Comparison of ENCODE assay signal across 20 mouse cellular contexts in the genomic region with DNA sequence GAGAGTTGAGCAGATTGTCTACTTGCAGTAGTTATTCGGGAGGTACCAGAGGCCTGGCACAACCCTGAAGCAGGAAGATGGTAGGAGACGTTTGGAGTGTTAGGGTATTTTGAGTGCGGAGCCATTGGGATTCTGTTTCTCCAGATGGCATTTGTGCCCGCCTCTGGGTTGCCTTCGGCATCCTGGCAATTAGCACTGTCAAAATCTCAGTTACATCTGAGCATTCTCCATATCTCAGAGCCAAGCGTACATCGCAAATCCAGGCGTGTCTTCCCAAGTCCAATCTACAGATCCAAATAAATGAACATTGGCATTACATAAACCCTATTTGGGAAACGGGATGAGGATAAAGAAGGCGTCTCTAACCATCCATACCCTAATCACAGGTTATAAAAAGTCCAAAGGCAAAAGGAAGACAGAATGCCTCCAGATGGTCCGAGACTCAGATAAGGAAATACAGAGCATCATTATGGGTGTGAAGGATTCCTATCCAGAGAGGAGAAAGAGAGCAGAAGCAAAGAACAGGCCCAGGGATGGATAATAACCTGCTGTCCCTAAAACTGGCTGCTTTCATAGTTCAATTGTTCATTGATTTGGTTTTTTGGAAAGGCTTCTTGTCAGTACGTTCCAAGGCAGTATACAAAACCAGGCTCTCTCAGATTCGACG. TPM values are rescaled to one million over a fixed set of nuclear protein-coding genes. Genes with fewer than 3 reads are reported as not detected.
DNase-seq lines count a peak whose midpoint lies in the region; ATAC-seq and TF ChIP-seq lines count a peak whose summit lies in the region.
"Had no signal": no experiment of that assay in that cellular context is flagged by ENCODE, and none has a peak within 500 bp of the region (broad histone marks: within the 10 kb centered on the region; RNA-seq: fewer than 3 reads in every experiment).

No protein-coding gene starts in this region.

- no peaks in the 10 kb centered on the region for H3K4me1 ChIP-seq in stomach, postnatal 0 days (replicated peaks; ENCODE audit: control insufficient read depth, insufficient read depth)
- H3K4me1 ChIP-seq: heart, embryonic 12.5 days; hindbrain, embryonic 15.5 days; limb, embryonic 10.5 days; neural tube, embryonic 15.5 days had no signal

- 91% methylated on average over 14 of the region's 14 CpGs for WGBS in stomach, postnatal 0 days

- H3K9me3 ChIP-seq in stomach, postnatal 0 days (ENCODE audit: control insufficient read depth, low read length): no peaks in the 10 kb centered on the region
- H3K9me3 ChIP-seq: heart, embryonic 12.5 days; hindbrain, embryonic 15.5 days; limb, embryonic 10.5 days; neural tube, embryonic 15.5 days had no signal

- DNase-seq in frontal cortex, postnatal 25 days (ENCODE audit: low spot score in 2 of 2): no peak
- DNase-seq in right cerebral cortex, adult 18-20 months: peak; percentile 50
- no peak for DNase-seq in right cerebral cortex, postnatal 4 days
- peak; percentile 52 to 70 for DNase-seq in left cerebral cortex, adult 9 months (ENCODE audit: low spot score in 2 of 2)
- peak; percentile 73 for DNase-seq in telencephalon, adult 2 months (ENCODE audit: low read depth, low spot score)
- no peak for DNase-seq in kidney, adult 11 months
- no peak for DNase-seq in stomach, postnatal 0 days (ENCODE audit: low spot score)
- DNase-seq: adrenal gland, postnatal 14 days; cerebellum, postnatal 10 days; kidney, adult 2 months; kidney, postnatal 14 days; lung, adult 2 months; lung, postnatal 36 days; thymus, postnatal 14 days had no signal

- H3K4me3 ChIP-seq in stomach, postnatal 0 days (ENCODE audit: low read depth, low read length): no peak overlapping the region
- H3K4me3 ChIP-seq: heart, embryonic 12.5 days; hindbrain, embryonic 15.5 days; limb, embryonic 10.5 days; neural tube, embryonic 15.5 days had no signal

- no peaks in the 10 kb centered on the region for H3K27me3 ChIP-seq in stomach, postnatal 0 days (ENCODE audit: control insufficient read depth, insufficient read depth, low read length)
- H3K27me3 ChIP-seq: heart, embryonic 12.5 days; hindbrain, embryonic 15.5 days had no signal

- no peak overlapping the region for H3K27ac ChIP-seq in stomach, postnatal 0 days (replicated peaks)
- H3K27ac ChIP-seq: hindbrain, embryonic 15.5 days; limb, embryonic 10.5 days; neural tube, embryonic 15.5 days had no signal

- no peaks in the 10 kb centered on the region for H3K36me3 ChIP-seq in stomach, postnatal 0 days (ENCODE audit: control insufficient read depth, insufficient read depth, low read length)
- H3K36me3 ChIP-seq: heart, embryonic 12.5 days; hindbrain, embryonic 15.5 days; limb, embryonic 10.5 days; neural tube, embryonic 15.5 days had no signal

- no peak for TF ChIP-seq CTCF in stomach, postnatal 0 days (IDR thresholded peaks at IDR 0.05; ENCODE audit: low read depth)

- no peak overlapping the region for H3K4me2 ChIP-seq in stomach, postnatal 0 days (replicated peaks; ENCODE audit: low read depth)
- H3K4me2 ChIP-seq: heart, embryonic 12.5 days; hindbrain, embryonic 15.5 days; liver, embryonic 11.5 days; neural tube, embryonic 15.5 days had no signal

- H3K9ac ChIP-seq in stomach, postnatal 0 days (ENCODE audit: low read length): no peak overlapping the region
- H3K9ac ChIP-seq: heart, embryonic 12.5 days; hindbrain, embryonic 15.5 days; neural tube, embryonic 15.5 days had no signal

- ATAC-seq in frontal cortex, adult (ENCODE audit: low TSS enrichment): peak; percentile 82
- no peak for ATAC-seq in stomach, postnatal 0 days (ENCODE audit: low FRiP score, low TSS enrichment)

- TF ChIP-seq EP300 in stomach, postnatal 0 days (optimal IDR thresholded peaks at IDR 0.05): no peak

RNA-seq across cellular contexts. Expression of a gene that starts 11.7 kb away (rescaled TPM):
- polyA plus RNA-seq in stomach, postnatal 0 days (2015; fragmentation: Nextera tagmentation; extraction: Ambion mirVana): 7.0 and 7.4 TPM in 2 replicates

Comparison
In these comparisons a context has a peak if more than half of its experiments do, and no peak if none do; other contexts are left out.
1. DNase-seq: peak in right cerebral cortex, adult 18-20 months (single experiment), left cerebral cortex, adult 9 months (2 of 2) and telencephalon, adult 2 months (single experiment); none in frontal cortex, postnatal 25 days (0 of 2), right cerebral cortex, postnatal 4 days (single experiment), kidney, adult 11 months (single experiment) and stomach, postnatal 0 days (single experiment).